Mouse (Mus musculus) spleen, postnatal 10 days (tissue): Measurements from ENCODE around the gene Cgn.
"Not testable (repeated sequence)": the region's sequence is repeated elsewhere in the genome, so short reads cannot be mapped to it uniquely, and the experiment has no call there.

Experiments used
- DNase-seq, 2 experiments: peaks; one replicate each; pipeline ENCODE4 v3.0.0; 2021 to 2022; ENCODE audit warnings: low spot score in 2 of 2

The Cgn gene

DNA sequence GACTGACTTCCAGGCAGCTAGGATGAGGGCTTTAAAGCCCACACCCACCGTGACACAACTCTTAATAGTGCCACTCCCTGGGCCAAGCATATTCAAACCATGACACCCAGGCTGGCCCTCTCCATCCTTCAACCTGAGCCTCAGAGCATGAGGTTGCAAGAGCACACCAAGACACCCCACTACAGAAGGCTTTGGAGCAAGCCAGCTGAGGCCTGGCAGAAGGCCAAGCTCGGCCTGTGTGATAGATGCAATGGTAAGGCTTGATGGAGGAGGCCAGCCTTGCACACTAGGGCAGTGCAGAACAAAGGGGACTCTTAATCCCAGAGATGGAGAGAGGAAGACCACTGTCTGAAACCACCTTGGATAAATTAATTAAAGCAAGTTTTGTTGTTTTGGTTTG, 3.2 kb upstream of the Cgn start:
- no peak for DNase-seq

DNA sequence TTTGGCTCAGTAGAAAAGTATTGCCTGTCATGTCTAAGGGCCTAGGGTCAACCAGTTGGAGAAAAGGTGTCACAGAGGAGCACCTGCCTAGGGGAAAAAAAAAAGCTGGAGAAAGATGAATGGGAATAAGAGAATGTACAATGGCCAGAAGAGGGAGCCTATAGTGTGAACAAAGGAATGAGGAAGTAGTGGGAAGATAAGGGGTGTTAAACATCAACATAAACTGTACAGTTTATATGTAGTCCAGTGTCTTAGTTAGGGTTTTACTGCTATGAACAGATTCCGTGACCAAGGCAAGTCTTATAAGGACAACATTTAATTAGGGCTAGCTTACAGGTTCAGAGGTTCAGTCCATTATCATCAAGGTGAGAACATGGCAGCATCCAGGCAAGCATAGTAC, 2.8 kb upstream of the Cgn start:
- DNase-seq, result no peak

DNA sequence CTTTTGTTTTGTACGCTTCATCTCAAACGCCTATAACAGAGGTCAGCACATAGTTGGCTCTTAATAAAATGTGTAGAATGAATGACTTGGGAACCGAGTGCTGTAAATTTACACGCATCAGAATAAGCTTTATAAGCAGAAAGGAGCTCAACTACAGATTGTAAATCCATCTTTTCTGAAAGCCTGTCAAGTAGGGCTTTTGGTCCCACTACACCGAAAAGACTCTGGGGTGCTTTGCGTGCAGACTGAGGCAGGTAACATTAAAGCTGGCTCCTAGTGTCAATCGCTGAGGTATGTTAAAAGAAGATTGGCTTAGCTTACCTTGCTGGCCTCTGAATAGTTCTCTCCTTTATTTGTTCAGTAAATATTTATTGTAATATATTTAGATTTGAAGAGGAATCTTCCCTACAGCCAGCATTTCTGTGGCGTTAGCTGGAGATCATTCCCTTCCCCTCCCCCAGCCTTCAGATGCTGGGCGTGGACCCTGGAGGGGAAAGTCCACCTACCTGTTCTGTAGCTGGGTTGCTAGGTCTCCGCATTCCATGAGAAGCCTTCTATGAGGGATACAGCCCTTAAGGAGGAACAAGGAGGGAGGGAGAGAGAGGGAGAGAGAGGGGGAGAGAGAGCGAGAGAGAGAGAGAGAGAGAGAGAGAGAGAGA, 959 bp upstream of the Cgn start:
- no peak for DNase-seq

DNA sequence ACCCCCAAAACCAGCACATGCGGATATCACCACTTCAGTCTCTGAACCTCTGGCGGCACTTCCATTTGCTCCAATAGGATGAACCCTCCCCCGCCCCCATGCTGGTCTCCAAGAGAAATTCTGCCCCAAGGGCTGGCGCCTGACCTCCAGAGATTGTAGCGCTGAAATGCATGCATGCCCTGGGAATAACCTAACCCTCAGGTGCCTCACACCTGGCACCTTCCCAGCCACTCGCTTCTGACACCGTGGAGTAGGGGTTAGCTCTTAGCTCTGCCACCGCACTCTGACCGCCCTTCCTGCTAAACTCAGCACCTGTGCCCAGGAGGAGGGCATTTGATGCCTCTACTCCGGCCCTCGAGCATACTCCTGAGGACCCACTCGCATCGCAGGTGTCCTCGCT, 334 bp downstream of the Cgn start:
- no peak for DNase-seq

DNA sequence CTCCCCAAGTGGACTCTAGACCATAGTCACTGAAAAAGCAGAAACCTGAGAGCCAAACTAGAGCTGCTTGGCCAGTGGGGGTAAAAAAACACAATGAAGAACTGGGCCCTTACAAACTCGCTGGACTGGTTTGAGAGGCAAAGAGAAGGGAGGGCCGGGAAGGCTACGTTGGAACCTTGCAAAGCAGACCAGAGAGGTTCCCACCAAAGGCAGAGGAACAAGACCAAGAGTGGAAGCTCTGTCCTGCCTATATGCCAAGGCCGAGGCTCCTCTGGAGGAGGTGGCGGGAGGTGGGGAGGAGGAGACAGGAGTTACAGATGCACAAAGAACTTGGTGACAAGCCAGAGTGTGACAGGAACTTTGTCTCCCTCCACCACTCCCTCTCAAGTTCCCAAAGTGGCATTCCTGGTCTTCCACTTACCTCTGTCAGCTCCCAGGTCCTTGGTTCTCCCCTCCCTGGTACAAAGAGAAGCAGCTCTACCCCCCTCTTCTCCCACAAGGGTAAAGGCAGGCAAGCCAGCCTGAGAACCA, 2.1 kb downstream of the Cgn start:
- DNase-seq, result no peak

DNA sequence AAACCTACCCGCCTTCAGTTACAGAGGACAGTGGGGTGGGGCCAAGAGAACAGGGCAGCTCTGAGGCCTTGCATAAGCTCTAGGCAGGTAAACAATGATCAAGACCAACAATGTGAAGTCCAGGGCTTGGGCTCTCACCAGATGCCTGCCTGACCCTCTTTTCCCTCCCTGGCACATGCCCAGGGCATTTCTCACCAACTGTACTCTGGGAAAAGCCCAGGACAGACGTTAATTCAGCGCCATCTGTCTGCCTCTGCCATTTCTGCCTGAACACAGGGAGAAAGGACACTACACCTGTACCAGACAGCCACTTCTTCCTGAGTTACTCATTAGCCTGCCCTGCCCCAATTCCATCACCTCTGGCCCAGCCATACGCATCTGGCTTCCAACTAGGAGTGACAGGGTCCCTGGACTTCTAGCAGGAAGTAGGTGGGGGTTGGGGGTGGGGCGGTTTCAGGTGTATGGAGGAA, 2.8 kb downstream of the Cgn start:
- DNase-seq, result no peak

DNA sequence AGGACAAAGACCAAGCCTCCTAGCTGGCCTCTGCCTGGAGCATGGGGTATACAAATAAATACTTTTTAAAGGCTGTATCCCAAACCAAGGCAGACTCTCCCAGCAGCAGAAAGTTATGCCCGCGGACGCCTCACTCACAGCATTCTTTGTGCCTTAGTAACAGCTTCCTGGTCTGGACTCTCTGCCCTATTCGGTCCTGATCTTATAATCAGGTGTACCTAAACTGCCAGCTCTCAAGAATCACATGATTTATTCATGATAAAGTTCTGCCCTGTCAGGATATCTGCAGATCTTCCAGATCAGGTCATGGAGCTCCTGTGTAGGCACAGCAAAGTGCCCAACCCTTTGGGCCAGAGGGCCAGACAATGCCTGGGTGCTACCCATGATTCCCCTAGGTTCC, 3.4 kb downstream of the Cgn start:
- no peak for DNase-seq

DNA sequence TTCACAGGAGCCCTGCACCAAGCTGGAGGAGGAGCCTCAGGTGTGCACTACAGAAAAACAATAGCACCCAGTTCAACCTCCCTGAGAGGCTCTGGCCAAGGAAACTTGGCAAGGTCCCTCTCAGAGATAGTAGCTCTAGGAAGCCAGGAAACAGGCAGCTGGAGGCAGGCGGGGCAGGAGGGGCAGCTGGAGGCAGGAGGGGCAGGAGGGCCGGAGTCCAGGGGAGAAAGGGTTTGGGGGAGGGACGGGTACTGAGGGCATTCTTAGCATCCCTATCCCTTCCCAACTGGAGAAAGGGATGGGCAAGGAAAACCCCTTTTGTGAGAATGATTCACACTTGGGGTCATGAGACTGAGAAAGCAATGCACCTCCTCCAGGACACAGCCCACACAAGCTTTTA, 4.9 kb downstream of the Cgn start:
- DNase-seq, result no peak

DNA sequence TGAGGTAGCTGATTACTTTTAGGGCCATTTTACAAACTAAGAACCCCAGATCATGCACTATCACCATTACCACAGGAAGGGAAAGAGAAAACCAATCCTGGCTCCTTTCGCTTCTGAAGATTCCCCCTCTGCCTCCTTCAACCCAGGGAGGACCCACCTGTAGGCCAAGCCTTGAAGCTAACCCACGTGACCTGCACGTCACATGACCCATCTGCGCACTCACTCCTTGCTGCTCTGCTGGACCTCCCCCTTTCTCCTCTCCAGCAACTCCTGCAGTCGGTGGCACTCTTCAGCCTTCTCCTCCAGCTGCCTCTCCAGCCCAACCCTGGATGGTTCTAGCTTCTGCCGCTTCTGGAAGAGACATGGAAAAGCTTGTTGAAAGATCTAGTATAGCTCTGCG, 10.4 kb downstream of the Cgn start:
- DNase-seq, result no peak

DNA sequence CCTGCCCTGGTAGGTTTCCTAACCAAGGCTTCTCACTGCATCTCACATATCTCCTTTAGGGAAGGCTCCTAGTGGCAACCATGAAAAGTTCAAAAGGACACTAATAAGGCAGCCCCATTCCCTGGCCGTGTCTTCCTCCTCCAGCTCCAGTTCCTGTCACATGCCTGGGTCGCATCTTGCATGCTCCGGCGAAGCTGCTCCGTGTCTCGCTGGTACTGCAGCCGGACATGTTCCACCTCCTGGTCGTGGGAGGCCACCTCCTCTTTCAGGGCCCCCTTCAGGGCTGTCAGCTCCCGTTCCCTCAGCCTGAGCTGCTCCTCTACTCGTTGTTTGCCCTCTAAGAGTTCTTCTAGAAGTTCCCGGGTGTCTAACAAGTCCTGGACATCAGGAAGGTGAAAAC, 12.3 kb downstream of the Cgn start:
- DNase-seq, result peak in 1 of 2 experiments; percentile 60

DNA sequence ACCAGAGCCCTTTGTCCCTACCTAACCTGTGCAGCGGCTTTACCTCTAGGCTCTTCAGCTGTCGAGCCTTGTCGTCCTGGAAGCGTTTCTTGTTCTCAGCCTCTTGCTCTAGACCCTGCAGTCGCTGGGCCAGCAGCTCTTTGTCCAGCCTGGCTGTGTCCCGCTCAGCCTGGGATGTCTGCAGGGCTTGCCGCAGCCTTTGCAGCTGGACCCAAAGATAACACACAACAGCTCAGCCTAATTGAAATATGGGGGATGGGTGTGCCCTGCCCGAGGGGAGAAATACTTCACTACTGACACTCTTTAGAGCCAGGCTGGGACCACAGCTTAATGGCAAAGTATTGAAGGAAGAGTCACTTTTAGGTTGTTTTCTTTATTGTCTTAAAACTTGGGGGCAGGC, 20.8 kb downstream of the Cgn start:
- not testable (repeated sequence) for DNase-seq

DNA sequence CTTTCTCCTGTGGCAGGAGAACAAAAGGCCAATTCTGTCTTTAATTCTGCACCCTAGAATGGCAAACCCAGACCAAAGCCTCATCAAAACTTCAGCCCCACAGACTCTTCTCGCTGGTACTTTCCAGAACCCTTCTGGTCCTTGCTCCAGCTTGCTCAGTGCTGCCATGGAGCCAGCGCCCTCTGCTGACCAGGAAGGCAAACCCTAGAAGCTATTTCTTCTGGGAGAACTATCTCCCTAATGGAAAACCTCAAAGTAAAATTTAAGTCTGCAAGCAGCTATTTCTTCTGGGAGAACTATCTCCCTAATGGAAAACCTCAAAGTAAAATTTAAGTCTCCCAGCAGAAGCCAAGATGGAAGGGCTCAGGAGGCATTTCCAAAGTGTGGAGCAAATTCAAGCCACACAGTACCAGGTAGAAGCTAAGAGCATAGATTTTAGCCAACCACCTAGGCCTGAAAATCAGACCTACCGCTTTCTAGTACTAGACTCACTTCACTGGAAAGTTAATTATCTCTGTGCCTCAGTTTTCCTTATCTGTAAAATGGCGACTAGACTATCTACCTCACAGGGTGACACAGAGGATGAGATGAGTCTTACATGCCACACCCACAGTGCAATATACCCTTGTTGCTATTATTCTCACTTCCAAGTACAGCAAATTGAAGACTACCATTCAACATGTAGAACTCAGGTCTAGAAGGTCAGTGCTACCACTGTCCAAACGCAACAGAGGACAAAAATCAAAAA, 21.6 kb downstream of the Cgn start:
- DNase-seq, result not testable (repeated sequence)

DNA sequence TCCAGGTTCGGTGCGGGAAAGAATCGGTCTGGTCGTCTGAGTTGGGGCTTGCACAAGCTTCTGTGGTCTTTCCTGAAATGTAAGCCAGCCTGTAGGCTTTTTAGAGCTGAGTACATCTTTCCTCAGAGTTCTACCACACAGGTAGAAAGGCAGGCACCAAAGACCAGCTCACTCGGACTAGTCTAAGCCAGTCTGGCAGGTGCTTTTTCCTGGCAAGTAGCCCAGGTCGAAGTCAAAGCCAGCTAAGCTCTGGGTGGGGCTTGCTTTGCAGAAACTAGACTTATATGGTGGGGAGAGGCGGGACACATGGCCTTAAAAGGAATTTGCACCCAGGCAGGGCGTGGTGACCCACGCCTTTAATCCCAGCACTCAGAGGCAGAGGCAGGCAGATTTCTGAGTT, 27.9 kb downstream of the Cgn start:
- not testable (repeated sequence) for DNase-seq

DNA sequence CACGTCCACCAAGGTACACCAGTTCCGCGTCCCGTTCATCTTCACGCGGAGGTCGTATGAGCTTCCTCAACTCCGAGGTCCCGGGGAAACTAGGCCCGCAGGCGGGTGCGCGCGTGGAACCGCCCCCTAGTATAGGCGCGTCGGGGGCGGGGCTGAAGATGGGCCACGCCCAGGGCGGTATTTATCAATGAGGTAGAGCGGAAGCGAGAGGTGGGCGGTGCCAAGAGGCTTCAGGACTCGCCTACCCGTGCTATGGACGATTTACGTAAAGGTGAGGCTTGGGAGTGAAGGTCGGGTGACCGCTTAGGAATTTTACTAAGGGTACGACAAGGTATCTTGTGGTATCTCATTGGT, 28.3 kb downstream of the Cgn start:
- peak; percentile 29 to 56 for DNase-seq

DNA sequence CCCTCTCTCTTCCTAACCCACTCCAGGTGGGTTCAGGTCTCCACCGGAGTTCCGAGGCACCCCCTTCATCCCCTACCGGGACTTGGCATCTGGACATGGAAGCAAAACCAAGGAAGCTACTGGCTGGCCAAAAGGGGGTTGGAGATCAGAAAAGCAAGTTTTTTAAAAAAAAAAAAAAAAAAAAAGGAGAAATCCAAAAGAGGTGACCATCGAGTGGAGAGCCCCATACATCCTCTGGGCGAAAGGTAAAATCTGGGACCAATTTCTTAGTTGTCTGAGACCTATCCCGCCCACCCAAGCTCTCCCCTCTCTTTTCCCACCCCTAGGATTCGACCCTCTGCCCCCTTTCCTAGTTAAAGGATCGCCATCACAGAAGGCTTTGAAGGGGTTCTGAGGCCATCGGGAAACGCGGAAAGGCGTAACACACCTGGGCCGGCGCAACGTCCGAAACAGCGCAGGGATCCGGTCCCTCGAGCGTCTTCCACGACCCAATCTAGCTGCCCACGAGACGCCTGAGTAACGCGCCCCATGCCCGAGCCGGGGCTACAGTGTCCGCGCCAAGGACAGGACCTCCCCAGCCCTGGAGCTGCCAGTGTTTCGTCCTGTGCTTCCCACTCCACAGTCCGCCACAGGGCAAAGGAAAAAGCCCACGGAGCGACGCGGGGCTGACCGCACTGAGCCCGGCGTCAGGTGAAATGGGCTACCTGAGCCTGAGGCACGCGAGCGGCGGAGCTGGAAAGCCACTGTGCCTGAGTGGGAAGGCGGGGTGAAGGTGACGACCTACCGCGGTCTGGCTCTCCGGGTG, 28.8 kb downstream of the Cgn start:
- not testable (repeated sequence) for DNase-seq

DNA sequence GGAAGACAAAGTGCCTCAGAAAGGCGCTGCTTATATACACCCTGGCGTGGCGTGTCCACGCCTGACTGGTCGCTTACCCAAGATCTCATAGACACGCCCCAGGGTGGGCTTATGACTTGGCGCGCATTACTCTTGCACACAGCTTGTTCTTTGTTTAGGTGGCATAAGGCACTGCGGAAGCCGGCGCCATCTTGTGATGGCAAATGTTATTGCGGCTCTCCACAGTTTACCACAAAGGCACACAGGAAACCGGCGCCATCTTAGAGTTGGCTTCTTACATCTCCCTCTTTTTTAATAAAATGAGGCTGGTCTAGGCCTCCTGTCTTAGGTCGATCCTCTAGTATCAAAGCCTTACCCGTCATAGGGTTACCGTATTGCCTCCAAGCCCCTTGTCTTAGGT, 40.6 kb downstream of the Cgn start:
- no peak for DNase-seq

DNA sequence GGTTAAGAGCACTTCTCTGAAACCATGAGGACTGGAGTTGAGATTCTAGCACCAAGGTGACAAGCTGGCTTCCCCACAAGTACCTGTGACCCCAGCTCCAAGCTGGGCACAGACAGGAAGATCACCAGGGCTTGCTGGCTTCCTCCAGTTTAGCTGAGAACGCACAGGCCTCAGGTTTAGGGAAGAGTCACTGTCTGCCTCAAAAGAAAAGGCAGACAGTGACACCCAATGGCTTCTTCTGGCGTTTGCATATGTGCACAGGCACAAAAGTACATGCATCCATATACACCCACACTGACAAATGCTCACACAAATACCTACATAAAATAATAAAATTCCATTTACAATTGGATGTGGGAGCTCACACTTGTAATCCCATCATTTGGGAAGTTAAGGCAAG, 62.7 kb downstream of the Cgn start:
- not testable (repeated sequence) for DNase-seq

DNA sequence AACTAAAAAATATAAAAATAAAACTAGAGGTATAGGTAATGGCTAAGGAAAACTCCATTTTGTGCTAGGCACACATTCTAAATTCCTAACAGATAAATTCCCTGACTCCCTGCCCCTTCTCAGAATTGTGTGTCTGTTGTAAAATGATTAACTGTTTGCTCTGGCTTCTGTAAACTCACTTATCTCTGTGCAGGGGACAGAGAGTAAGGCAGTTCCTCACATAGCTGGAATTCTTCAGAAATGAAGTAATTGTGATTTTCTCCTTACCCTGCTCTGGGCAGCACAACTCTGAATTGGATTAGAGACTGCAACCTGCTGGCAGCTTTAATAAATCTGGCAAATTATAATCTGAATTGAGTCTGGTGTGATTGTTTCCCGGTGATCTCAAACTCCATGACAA, 68.0 kb downstream of the Cgn start:
- DNase-seq, result not testable (repeated sequence)

DNA sequence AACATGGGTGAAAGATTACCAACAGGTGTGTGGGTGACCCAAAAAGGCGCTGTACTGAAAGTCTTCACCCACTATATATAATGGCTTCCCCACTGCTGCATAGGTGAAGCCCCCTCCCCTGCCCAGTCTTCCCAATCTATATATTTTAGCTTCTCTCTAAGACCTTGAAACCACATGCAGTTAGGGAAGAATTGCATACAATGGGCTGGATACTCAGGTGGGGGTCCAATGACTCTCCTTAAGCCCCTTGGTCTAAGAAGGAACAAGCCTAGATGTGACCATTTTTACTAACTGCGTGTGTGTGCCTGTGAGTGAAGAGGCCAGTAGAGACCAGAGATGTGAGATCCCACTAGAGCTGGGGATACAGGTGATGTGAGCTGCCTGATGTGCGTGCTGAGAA, 72.9 kb downstream of the Cgn start:
- DNase-seq, result not testable (repeated sequence)

DNA sequence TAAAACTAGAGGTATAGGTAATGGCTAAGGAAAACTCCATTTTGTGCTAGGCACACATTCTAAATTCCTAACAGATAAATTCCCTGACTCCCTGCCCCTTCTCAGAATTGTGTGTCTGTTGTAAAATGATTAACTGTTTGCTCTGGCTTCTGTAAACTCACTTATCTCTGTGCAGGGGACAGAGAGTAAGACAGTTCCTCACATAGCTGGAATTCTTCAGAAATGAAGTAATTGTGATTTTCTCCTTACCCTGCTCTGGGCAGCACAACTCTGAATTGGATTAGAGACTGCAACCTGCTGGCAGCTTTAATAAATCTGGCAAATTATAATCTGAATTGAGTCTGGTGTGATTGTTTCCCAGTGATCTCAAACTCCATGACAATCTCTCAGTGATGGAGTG, 75.7 kb downstream of the Cgn start:
- DNase-seq, result not testable (repeated sequence)
